Mouse (Mus musculus) small intestine, adult 2 months (tissue): ENCODE results near the gene Il27ra.

Experiments used
- CTCF ChIP-seq: fragments of 200-500 bp; IDR thresholded peaks from 2 replicates; pipeline ENCODE4 v1.5.1; 2012; ENCODE audit warnings: low read depth, mild to moderate bottlenecking, control low read depth, inconsistent platforms, low read length, moderate library complexity, mixed read lengths; ENCODE audit not compliant: insufficient replicate concordance, insufficient read length; ENCODE audit errors: extremely low read depth
- POLR2A ChIP-seq: fragments of 200-500 bp; IDR thresholded peaks from 2 replicates; pipeline ENCODE4 v1.6.1; 2012; ENCODE audit warnings: low read depth, mild to moderate bottlenecking, control low read depth, inconsistent platforms, low read length, moderate library complexity

DNA sequence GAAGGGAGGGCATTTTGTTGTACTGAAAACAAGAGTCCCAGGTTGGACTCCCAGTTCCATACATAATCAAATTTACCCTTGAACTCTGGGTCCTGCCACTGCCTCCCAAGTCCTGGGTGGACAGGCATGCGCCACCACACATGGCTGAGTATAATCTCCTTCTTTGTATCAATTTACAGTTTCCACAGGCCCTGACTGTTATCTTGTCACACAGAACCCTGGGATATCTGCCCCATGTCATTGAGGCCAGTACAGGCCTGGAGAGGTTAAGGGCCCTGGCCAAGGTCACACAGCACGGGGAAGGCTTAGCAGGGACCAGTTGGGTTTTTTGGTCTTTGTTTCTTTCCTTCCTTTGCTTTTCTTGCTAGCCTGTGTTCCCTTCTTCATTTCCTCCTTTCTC lies 49.9 kb downstream of the Il27ra start:
- TF ChIP-seq POLR2A = no peak
- no peak for TF ChIP-seq CTCF
